Mouse (Mus musculus): ENCODE data around the gene Aig1. TPM values are rescaled to one million over a fixed set of nuclear protein-coding genes. Genes with fewer than 3 reads are reported as not detected.

Aig1 gene
- polyA plus RNA-seq, 1 experiment = 70.7 TPM

DNA sequence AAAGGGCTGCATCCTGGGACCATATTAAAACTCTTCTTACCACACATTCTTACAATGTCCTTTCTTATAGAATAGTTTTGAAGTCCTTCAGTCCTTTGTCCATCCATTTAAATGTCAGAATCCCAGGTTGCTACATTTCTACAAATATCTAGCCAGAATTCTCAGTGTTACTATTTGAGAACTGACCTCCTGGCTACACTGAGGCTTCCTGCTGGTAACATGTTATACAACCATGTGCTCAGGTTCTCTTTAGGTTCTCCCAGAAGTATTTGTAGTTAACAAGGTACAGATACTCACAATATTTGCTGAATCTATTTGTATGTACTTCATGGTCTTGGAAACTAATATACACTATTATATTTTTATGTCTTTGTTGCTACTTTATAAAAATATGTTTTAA, 62.0 kb downstream of the Aig1 start:
- no peak for TF ChIP-seq CTCF (IDR thresholded peaks at IDR 0.05; ENCODE audit: extremely low read depth, insufficient read length, insufficient replicate concordance, low read depth, low read length)
- TF ChIP-seq POLR2A (IDR thresholded peaks at IDR 0.05; ENCODE audit: low read depth, low read length) = no peak
- Histone ChIP-seq H3K4me1 (ENCODE audit: control insufficient read depth, insufficient read depth, insufficient read length, low read length) (peaks cover 4% of the 10 kb centered on the region; the same call in 1 of the 2 replicates), H3K4me3 (ENCODE audit: low read depth, low read length) (no peak overlapping the region), H3K27me3 (ENCODE audit: control insufficient read depth, insufficient read depth, low read length) (no peaks in the 10 kb centered on the region), H3K27ac (ENCODE audit: insufficient read depth, low read depth, low read length) (no peak overlapping the region), H3K36me3 (ENCODE audit: control insufficient read depth, insufficient read depth, low read length) (no peaks in the 10 kb centered on the region)

DNA sequence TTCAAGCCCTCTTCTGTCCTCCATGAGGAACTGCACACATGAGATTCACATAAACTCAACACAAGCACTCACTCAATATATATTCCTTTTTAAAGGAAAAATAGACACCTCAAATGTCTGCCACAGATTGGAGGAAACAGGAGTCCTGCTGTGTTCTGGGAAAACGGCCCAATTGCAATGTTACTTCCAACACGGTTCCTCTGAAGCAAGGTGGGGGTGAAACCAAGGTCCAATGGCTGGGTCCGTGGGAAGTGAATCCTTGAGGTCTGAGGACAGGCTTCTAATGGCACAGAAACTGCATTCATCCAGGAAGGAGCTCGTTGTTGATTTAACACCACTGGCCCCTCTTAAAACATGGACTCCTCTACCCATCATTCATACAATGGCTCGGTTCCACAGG, 67.5 kb downstream of the Aig1 start:
- Histone ChIP-seq H3K27me3 (ENCODE audit: control insufficient read depth, insufficient read depth, low read length) (no peaks in the 10 kb centered on the region), H3K4me1 (ENCODE audit: control insufficient read depth, insufficient read depth, insufficient read length, low read length) (peaks cover 4% of the 10 kb centered on the region; the same call in 1 of the 2 replicates), H3K4me3 (ENCODE audit: low read depth, low read length) (no peak overlapping the region), H3K27ac (ENCODE audit: insufficient read depth, low read depth, low read length) (no peak overlapping the region), H3K36me3 (ENCODE audit: control insufficient read depth, insufficient read depth, low read length) (peaks cover 16% of the 10 kb centered on the region)
- TF ChIP-seq POLR2A (IDR thresholded peaks at IDR 0.05; ENCODE audit: low read depth, low read length) = no peak
- TF ChIP-seq CTCF (IDR thresholded peaks at IDR 0.05; ENCODE audit: extremely low read depth, insufficient read length, insufficient replicate concordance, low read depth, low read length) = no peak
- 93% methylated on average over 5 of the region's 5 CpGs for WGBS

DNA sequence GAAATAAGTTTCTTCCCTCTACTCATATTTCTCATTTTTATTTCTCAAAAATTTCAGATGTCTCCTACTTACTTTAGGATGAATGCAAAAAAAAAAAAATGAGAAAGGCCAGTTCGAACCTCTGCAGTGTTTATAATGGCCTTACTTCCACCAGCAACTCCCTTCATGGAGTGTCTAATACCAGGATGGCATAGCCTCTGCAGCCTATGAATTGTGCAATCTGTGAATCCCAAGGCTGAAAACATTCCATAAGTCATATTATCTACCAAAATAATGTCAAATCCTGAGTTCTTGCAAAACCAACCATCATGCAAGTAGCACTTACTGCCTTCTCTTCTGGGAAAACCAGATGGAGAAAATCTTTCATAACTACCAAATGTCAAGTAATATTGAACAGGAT, 75.3 kb downstream of the Aig1 start:
- TF ChIP-seq POLR2A (IDR thresholded peaks at IDR 0.05; ENCODE audit: low read depth, low read length) (no peak), CTCF (IDR thresholded peaks at IDR 0.05; ENCODE audit: extremely low read depth, insufficient read length, insufficient replicate concordance, low read depth, low read length) (no peak)
- WGBS = 95% methylated on average over 1 of the region's 1 CpGs

DNA sequence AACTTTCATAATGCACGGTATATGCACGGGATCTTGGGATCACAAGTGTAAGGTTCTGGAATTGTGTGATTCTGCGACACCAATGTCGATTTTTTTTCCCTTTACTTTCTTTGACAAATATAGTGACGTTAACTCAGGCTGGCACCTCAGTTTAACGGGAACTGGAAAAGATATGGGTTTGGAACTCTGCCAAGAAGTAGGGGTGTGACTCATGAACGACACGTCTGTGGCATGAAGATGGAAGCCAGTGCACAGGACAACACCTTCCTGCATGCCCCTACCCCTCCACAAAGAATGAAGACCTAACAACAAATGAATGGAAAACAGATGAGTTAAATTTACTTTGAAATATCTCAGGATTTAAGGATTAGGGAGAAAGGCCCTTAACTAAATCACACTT, 76.0 kb downstream of the Aig1 start:
- H3K4me3 ChIP-seq (ENCODE audit: low read depth, low read length) = no peak overlapping the region
- TF ChIP-seq CTCF (IDR thresholded peaks at IDR 0.05; ENCODE audit: extremely low read depth, insufficient read length, insufficient replicate concordance, low read depth, low read length) = no peak
- TF ChIP-seq POLR2A (IDR thresholded peaks at IDR 0.05; ENCODE audit: low read depth, low read length) = no peak
- H3K36me3 ChIP-seq (ENCODE audit: control insufficient read depth, insufficient read depth, low read length) = peaks cover 15% of the 10 kb centered on the region
- WGBS = 47% methylated on average over 8 of the region's 8 CpGs
- H3K27ac ChIP-seq (ENCODE audit: insufficient read depth, low read depth, low read length) = no peak overlapping the region
- H3K27me3 ChIP-seq (ENCODE audit: control insufficient read depth, insufficient read depth, low read length) = no peaks in the 10 kb centered on the region
- H3K4me1 ChIP-seq (ENCODE audit: control insufficient read depth, insufficient read depth, insufficient read length, low read length) = no peaks in the 10 kb centered on the region

More for the DNA sequence above, 75.3 kb downstream of the Aig1 start:
- Histone ChIP-seq H3K36me3 (ENCODE audit: control insufficient read depth, insufficient read depth, low read length) (peaks cover 17% of the 10 kb centered on the region), H3K4me1 (ENCODE audit: control insufficient read depth, insufficient read depth, insufficient read length, low read length) (no peaks in the 10 kb centered on the region), H3K4me3 (ENCODE audit: low read depth, low read length) (no peak overlapping the region), H3K27me3 (ENCODE audit: control insufficient read depth, insufficient read depth, low read length) (no peaks in the 10 kb centered on the region), H3K27ac (ENCODE audit: insufficient read depth, low read depth, low read length) (no peak overlapping the region)

DNA sequence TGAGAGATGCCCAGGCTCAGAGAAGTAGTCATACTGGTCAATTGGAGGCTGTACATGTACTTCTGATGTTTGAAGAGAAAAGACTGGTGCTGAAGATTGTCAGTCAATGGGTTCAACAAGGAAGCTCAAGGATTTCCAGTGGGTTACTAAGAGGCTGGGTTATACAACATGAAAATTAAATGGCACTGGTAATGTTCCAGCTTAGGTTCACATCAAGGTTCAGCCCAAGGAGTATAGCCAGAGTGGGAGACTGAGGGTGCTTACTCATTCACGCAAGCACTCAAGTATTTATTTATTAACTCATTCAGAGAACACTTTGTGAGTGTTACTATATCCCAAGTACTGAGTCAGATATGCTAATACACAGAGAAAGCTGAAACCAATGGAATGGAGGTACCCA, 79.2 kb downstream of the Aig1 start:
- Histone ChIP-seq H3K27ac (ENCODE audit: insufficient read depth, low read depth, low read length) (no peak overlapping the region), H3K27me3 (ENCODE audit: control insufficient read depth, insufficient read depth, low read length) (no peaks in the 10 kb centered on the region)
- WGBS = 86% methylated on average over 1 of the region's 1 CpGs

DNA sequence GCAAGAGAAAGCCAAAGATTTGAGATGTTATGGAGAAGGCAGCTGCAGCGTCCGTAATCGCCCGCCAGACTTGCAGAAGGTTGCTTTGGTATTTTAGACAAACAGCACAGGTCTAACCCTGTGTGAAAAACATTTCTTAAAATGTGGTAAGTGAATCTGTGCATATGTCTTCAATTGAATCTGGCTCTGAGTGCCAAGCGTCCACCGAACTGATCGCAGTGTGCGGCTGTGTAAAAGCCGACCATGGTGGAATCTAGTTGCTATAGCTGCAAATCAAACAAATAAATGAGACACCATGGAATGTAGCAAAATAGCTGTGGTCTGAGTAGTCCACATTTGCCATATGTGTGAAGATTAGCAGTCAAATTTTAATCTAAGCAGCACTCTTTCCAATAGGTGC, 80.7 kb downstream of the Aig1 start:
- Histone ChIP-seq H3K36me3 (ENCODE audit: control insufficient read depth, insufficient read depth, low read length) (peaks cover 8% of the 10 kb centered on the region), H3K27ac (ENCODE audit: insufficient read depth, low read depth, low read length) (no peak overlapping the region), H3K4me1 (ENCODE audit: control insufficient read depth, insufficient read depth, insufficient read length, low read length) (no peaks in the 10 kb centered on the region), H3K27me3 (ENCODE audit: control insufficient read depth, insufficient read depth, low read length) (no peaks in the 10 kb centered on the region), H3K4me3 (ENCODE audit: low read depth, low read length) (no peak overlapping the region)
- no peak for TF ChIP-seq CTCF (IDR thresholded peaks at IDR 0.05; ENCODE audit: extremely low read depth, insufficient read length, insufficient replicate concordance, low read depth, low read length)
- TF ChIP-seq POLR2A (IDR thresholded peaks at IDR 0.05; ENCODE audit: low read depth, low read length) = no peak
- WGBS = 89% methylated on average over 9 of the region's 9 CpGs

More for the DNA sequence above, 79.2 kb downstream of the Aig1 start:
- Histone ChIP-seq H3K4me3 (ENCODE audit: low read depth, low read length) (no peak overlapping the region), H3K4me1 (ENCODE audit: control insufficient read depth, insufficient read depth, insufficient read length, low read length) (no peaks in the 10 kb centered on the region), H3K36me3 (ENCODE audit: control insufficient read depth, insufficient read depth, low read length) (peaks cover 9% of the 10 kb centered on the region)
- TF ChIP-seq POLR2A (IDR thresholded peaks at IDR 0.05; ENCODE audit: low read depth, low read length) (no peak), CTCF (IDR thresholded peaks at IDR 0.05; ENCODE audit: extremely low read depth, insufficient read length, insufficient replicate concordance, low read depth, low read length) (no peak)

DNA sequence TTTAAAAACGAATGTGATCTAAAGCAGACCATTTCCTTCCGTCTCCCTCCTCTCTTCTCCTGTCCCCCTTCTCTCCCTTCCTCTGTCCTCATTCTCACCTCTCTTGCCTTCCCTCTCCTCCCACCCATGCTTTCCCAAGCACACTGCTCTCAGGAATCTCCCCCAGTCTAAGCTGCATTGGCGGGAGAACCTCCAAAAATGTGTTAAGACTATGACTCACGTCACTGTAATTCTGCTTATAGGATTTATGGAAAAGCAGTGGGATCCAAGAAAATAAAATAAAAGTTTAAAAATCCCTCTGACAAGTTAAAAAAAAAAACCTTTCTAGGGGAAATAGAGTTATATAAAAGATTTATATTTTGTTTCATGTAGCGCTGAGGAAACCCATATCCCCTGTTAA, 86.0 kb downstream of the Aig1 start:
- Histone ChIP-seq H3K36me3 (ENCODE audit: control insufficient read depth, insufficient read depth, low read length) (peaks cover 10% of the 10 kb centered on the region; the same call in 1 of the 2 replicates), H3K4me3 (ENCODE audit: low read depth, low read length) (no peak overlapping the region), H3K27me3 (ENCODE audit: control insufficient read depth, insufficient read depth, low read length) (no peaks in the 10 kb centered on the region), H3K4me1 (ENCODE audit: control insufficient read depth, insufficient read depth, insufficient read length, low read length) (no peaks in the 10 kb centered on the region), H3K27ac (ENCODE audit: insufficient read depth, low read depth, low read length) (no peak overlapping the region)
- TF ChIP-seq CTCF (IDR thresholded peaks at IDR 0.05; ENCODE audit: extremely low read depth, insufficient read length, insufficient replicate concordance, low read depth, low read length) = no peak
- TF ChIP-seq POLR2A (IDR thresholded peaks at IDR 0.05; ENCODE audit: low read depth, low read length) = no peak
- 89% methylated on average over 5 of the region's 5 CpGs for WGBS
